Mouse (Mus musculus): ENCODE data around the gene Gm10306.

Gene Gm10306

GRCm38 (mm10) chr4:94556265-94557054, at the start of gene Gm10306, which contains the start of gene Caap1:
Gene Gm10306, plus strand, starts transcription at chr4:94556546.
Gene Caap1, minus strand, starts transcription at chr4:94556796.
- DNase-seq (ENCODE audit: low read depth, low spot score), result peak; percentile 86

- no peak for DNase-seq (ENCODE audit: low read depth, low spot score)
These were observed 41.0 kb upstream of the Gm10306 start for GRCm38 (mm10) chr4:94515366-94515765.

GRCm38 (mm10) chr4:94517631-94518030, 38.7 kb upstream of the Gm10306 start:
- DNase-seq (ENCODE audit: low read depth, low spot score), result peak; percentile 42

GRCm38 (mm10) chr4:94523321-94523720, 33.0 kb upstream of the Gm10306 start:
- DNase-seq (ENCODE audit: low read depth, low spot score), result no peak

- DNase-seq (ENCODE audit: low read depth, low spot score), result no peak
These were observed 26.9 kb upstream of the Gm10306 start for GRCm38 (mm10) chr4:94529448-94529847.

- no peak for DNase-seq (ENCODE audit: low read depth, low spot score)
These were observed 23.1 kb upstream of the Gm10306 start for GRCm38 (mm10) chr4:94533205-94533604.

GRCm38 (mm10) chr4:94543041-94543440, 13.3 kb upstream of the Gm10306 start:
- no peak for DNase-seq (ENCODE audit: low read depth, low spot score)

- DNase-seq (ENCODE audit: low read depth, low spot score), result no peak
These were observed 12.0 kb upstream of the Gm10306 start for GRCm38 (mm10) chr4:94544321-94544720.

GRCm38 (mm10) chr4:94554955-94555494, 1.3 kb upstream of the Gm10306 start:
- no peak for DNase-seq (ENCODE audit: low read depth, low spot score)

GRCm38 (mm10) chr4:94557145-94557544, 799 bp downstream of the Gm10306 start:
- DNase-seq (ENCODE audit: low read depth, low spot score), result no peak

GRCm38 (mm10) chr4:94559266-94559665, 2.9 kb downstream of the Gm10306 start:
- no peak for DNase-seq (ENCODE audit: low read depth, low spot score)

- DNase-seq (ENCODE audit: low read depth, low spot score), result no peak
These were observed 4.0 kb downstream of the Gm10306 start for GRCm38 (mm10) chr4:94560316-94560715.

- no peak for DNase-seq (ENCODE audit: low read depth, low spot score)
These were observed 5.8 kb downstream of the Gm10306 start for GRCm38 (mm10) chr4:94561954-94562648.

- no peak for DNase-seq (ENCODE audit: low read depth, low spot score)
These were observed 8.0 kb downstream of the Gm10306 start for GRCm38 (mm10) chr4:94564297-94564696.

GRCm38 (mm10) chr4:94572677-94573076, 16.3 kb downstream of the Gm10306 start:
- no peak for DNase-seq (ENCODE audit: low read depth, low spot score)

- DNase-seq (ENCODE audit: low read depth, low spot score), result no peak
These were observed 35.5 kb downstream of the Gm10306 start for GRCm38 (mm10) chr4:94591765-94592381.

- no peak for DNase-seq (ENCODE audit: low read depth, low spot score)
These were observed 36.4 kb downstream of the Gm10306 start for GRCm38 (mm10) chr4:94592709-94593108.

- DNase-seq (ENCODE audit: low read depth, low spot score), result no peak
These were observed 45.0 kb downstream of the Gm10306 start for GRCm38 (mm10) chr4:94601395-94601794.

GRCm38 (mm10) chr4:94602496-94603030, 46.2 kb downstream of the Gm10306 start:
- DNase-seq (ENCODE audit: low read depth, low spot score), result no peak

- peak; percentile 76 for DNase-seq (ENCODE audit: low read depth, low spot score)
These were observed 46.8 kb downstream of the Gm10306 start, which contains the start of gene Plaa for GRCm38 (mm10) chr4:94603031-94603629. Gene Plaa, minus strand, starts transcription at chr4:94603244.

- no peak for DNase-seq (ENCODE audit: low read depth, low spot score)
These were observed 48.2 kb downstream of the Gm10306 start for GRCm38 (mm10) chr4:94604452-94605019.

Data from retina, adult 2 months (tissue).